Mouse (Mus musculus): ENCODE results near the gene Ntn4. TPM values are rescaled to one million over a fixed set of nuclear protein-coding genes. Genes with fewer than 3 reads are reported as not detected.

Gene Ntn4
- polyA plus RNA-seq, 2 experiments: 1.4 to 3.6 TPM

- no peak for TF ChIP-seq POLR2A (IDR thresholded peaks at IDR 0.05; ENCODE audit: borderline replicate concordance, extremely low read depth, insufficient read depth, insufficient read length)
- Histone ChIP-seq H3K9ac (ENCODE audit: low read depth, low read length, severe bottlenecking) (no peak overlapping the region), H3K36me3 (ENCODE audit: control insufficient read depth, insufficient read depth, low read length) (no peaks in the 10 kb centered on the region), H3K4me2 (replicated peaks; ENCODE audit: low read depth, low read length, severe bottlenecking) (no peak overlapping the region), H3K9me3 (ENCODE audit: control insufficient read depth, low read length) (no peaks in the 10 kb centered on the region), H3K27me3 (ENCODE audit: control insufficient read depth, insufficient read depth, low read length) (0 out of 2 replicates have a peak, but pooled peaks cover 3% of the 10 kb centered on the region), H3K27ac (replicated peaks; ENCODE audit: low read depth, low read length) (no peak overlapping the region), H3K4me1 (ENCODE audit: control insufficient read depth, insufficient read depth, low read length) (no peaks in the 10 kb centered on the region), H3K4me3 (replicated peaks; ENCODE audit: low read length) (no peak overlapping the region)
- 73% methylated on average over 10 of the region's 10 CpGs for WGBS
- DNase-seq (ENCODE audit: low spot score): no peak
- ATAC-seq (ENCODE audit: low FRiP score, low read depth): no peak
Observed at GRCm38 (mm10) chr10:93647655-93648561, 7.4 kb downstream of the Ntn4 start.

- Histone ChIP-seq H3K27me3 (ENCODE audit: control insufficient read depth, insufficient read depth, low read length) (no peaks in the 10 kb centered on the region), H3K27ac (replicated peaks; ENCODE audit: low read depth, low read length) (no peak overlapping the region), H3K9me3 (ENCODE audit: control insufficient read depth, low read length) (no peaks in the 10 kb centered on the region), H3K4me2 (replicated peaks; ENCODE audit: low read depth, low read length, severe bottlenecking) (no peak overlapping the region), H3K9ac (ENCODE audit: low read depth, low read length, severe bottlenecking) (no peak overlapping the region), H3K4me1 (ENCODE audit: control insufficient read depth, insufficient read depth, low read length) (no peaks in the 10 kb centered on the region), H3K36me3 (ENCODE audit: control insufficient read depth, insufficient read depth, low read length) (no peaks in the 10 kb centered on the region), H3K4me3 (replicated peaks; ENCODE audit: low read length) (no peak overlapping the region)
- ATAC-seq (ENCODE audit: low FRiP score, low read depth) (no peak), DNase-seq (ENCODE audit: low spot score) (no peak)
- WGBS: 82% methylated on average over 8 of the region's 8 CpGs
- TF ChIP-seq POLR2A (IDR thresholded peaks at IDR 0.05; ENCODE audit: borderline replicate concordance, extremely low read depth, insufficient read depth, insufficient read length): no peak
Observed at GRCm38 (mm10) chr10:93648598-93649102, 8.2 kb downstream of the Ntn4 start.

- Histone ChIP-seq H3K9ac (ENCODE audit: low read depth, low read length, severe bottlenecking) (no peak overlapping the region), H3K4me3 (replicated peaks; ENCODE audit: low read length) (no peak overlapping the region), H3K27me3 (ENCODE audit: control insufficient read depth, insufficient read depth, low read length) (no peaks in the 10 kb centered on the region), H3K4me1 (ENCODE audit: control insufficient read depth, insufficient read depth, low read length) (no peaks in the 10 kb centered on the region), H3K36me3 (ENCODE audit: control insufficient read depth, insufficient read depth, low read length) (no peaks in the 10 kb centered on the region), H3K27ac (replicated peaks; ENCODE audit: low read depth, low read length) (no peak overlapping the region), H3K4me2 (replicated peaks; ENCODE audit: low read depth, low read length, severe bottlenecking) (no peak overlapping the region), H3K9me3 (ENCODE audit: control insufficient read depth, low read length) (no peaks in the 10 kb centered on the region)
- 78% methylated on average over 5 of the region's 5 CpGs for WGBS
- TF ChIP-seq POLR2A (IDR thresholded peaks at IDR 0.05; ENCODE audit: borderline replicate concordance, extremely low read depth, insufficient read depth, insufficient read length): no peak
- no peak for DNase-seq (ENCODE audit: low spot score)
- ATAC-seq (ENCODE audit: low FRiP score, low read depth): no peak
Observed at GRCm38 (mm10) chr10:93649127-93649526, 8.6 kb downstream of the Ntn4 start.

GRCm38 (mm10) chr10:93649600-93649999 is 9.1 kb downstream of the Ntn4 start:
- Histone ChIP-seq H3K4me3 (replicated peaks; ENCODE audit: low read length) (no peak overlapping the region), H3K27me3 (ENCODE audit: control insufficient read depth, insufficient read depth, low read length) (no peaks in the 10 kb centered on the region), H3K36me3 (ENCODE audit: control insufficient read depth, insufficient read depth, low read length) (no peaks in the 10 kb centered on the region), H3K4me2 (replicated peaks; ENCODE audit: low read depth, low read length, severe bottlenecking) (no peak overlapping the region), H3K9me3 (ENCODE audit: control insufficient read depth, low read length) (no peaks in the 10 kb centered on the region), H3K9ac (ENCODE audit: low read depth, low read length, severe bottlenecking) (no peak overlapping the region), H3K27ac (replicated peaks; ENCODE audit: low read depth, low read length) (no peak overlapping the region), H3K4me1 (ENCODE audit: control insufficient read depth, insufficient read depth, low read length) (no peaks in the 10 kb centered on the region)
- ATAC-seq (ENCODE audit: low FRiP score, low read depth) (no peak), DNase-seq (ENCODE audit: low spot score) (no peak)
- WGBS: 98% methylated on average over 5 of the region's 5 CpGs
- TF ChIP-seq POLR2A (IDR thresholded peaks at IDR 0.05; ENCODE audit: borderline replicate concordance, extremely low read depth, insufficient read depth, insufficient read length): no peak

DNA sequence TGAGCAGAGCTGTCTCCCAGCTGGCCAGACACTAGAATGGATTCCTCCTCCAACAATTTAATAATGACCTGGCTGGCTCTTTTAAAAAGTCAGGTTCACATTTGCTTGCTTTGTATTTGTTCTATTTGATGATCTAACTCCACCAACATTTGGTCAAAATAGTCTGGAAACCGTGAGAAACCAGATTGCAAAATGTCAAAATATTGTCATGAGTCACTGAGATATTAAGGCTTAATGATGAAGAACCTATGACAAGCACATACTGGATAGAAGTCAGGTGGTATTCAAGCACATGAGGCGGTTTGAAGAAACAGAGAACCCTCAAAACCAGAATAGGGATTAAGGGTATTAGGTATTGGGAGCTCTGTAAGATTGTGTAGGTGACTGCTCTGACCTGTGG is 12.8 kb downstream of the Ntn4 start:
- TF ChIP-seq POLR2A (IDR thresholded peaks at IDR 0.05; ENCODE audit: borderline replicate concordance, extremely low read depth, insufficient read depth, insufficient read length): no peak
- DNase-seq (ENCODE audit: low spot score) (no peak), ATAC-seq (ENCODE audit: low FRiP score, low read depth) (no peak)
- Histone ChIP-seq H3K9me3 (ENCODE audit: control insufficient read depth, low read length) (no peaks in the 10 kb centered on the region), H3K4me1 (ENCODE audit: control insufficient read depth, insufficient read depth, low read length) (no peaks in the 10 kb centered on the region), H3K4me3 (replicated peaks; ENCODE audit: low read length) (no peak overlapping the region), H3K36me3 (ENCODE audit: control insufficient read depth, insufficient read depth, low read length) (no peaks in the 10 kb centered on the region), H3K27ac (replicated peaks; ENCODE audit: low read depth, low read length) (no peak overlapping the region), H3K27me3 (ENCODE audit: control insufficient read depth, insufficient read depth, low read length) (no peaks in the 10 kb centered on the region), H3K4me2 (replicated peaks; ENCODE audit: low read depth, low read length, severe bottlenecking) (no peak overlapping the region), H3K9ac (ENCODE audit: low read depth, low read length, severe bottlenecking) (no peak overlapping the region)
- 70% methylated on average over 2 of the region's 2 CpGs for WGBS

All from limb, embryonic 14.5 days (tissue).